Mouse (Mus musculus) MEL (cell line): ENCODE data around the gene Fgfr2. TPM values are rescaled to one million over a fixed set of nuclear protein-coding genes. Genes with fewer than 3 reads are reported as not detected.

Experiments
- DNase-seq: peaks from one replicate; pipeline ENCODE4 v3.0.0; 2011; ENCODE audit warnings: low read depth, low spot score
- H3K27ac ChIP-seq: 2 replicates; pipeline ENCODE4 v1.5.1; 2012; ENCODE audit warnings: low read depth, mild to moderate bottlenecking, control low read depth, low read length, moderate library complexity; ENCODE audit not compliant: control insufficient read depth
- H3K27me3 ChIP-seq, 2 experiments: fragments of 150-350 bp in 1 of 2; sonication (generic) in 1 of 2; 2 replicates each; pipeline ENCODE4 v1.6.1; 2012; ENCODE audit warnings: low read length in 2 of 2, mild to moderate bottlenecking in 2 of 2, improper control_type of control experiment in 1 of 2, moderate library complexity in 1 of 2; ENCODE audit not compliant: insufficient read depth in 2 of 2, control insufficient read depth in 1 of 2
- H3K36me3 ChIP-seq, 2 experiments: 2 replicates each; pipeline ENCODE4 v1.6.1; 2012 to 2014; ENCODE audit warnings: low read length in 2 of 2, improper control_type of control experiment in 1 of 2, inconsistent platforms in 1 of 2, mild to moderate bottlenecking in 1 of 2; ENCODE audit not compliant: insufficient read depth in 2 of 2, control insufficient read depth in 1 of 2
- H3K4me1 ChIP-seq, 2 experiments: fragments of 150-350 bp in 1 of 2; sonication (generic) in 1 of 2; 2 replicates each; pipeline ENCODE4 v1.6.1; 2012; ENCODE audit warnings: low read length in 2 of 2, improper control_type of control experiment in 1 of 2, mild to moderate bottlenecking in 1 of 2; ENCODE audit not compliant: insufficient read depth in 2 of 2, control insufficient read depth in 1 of 2
- H3K4me3 ChIP-seq, 2 experiments: fragments of 150-350 bp in 1 of 2; sonication (generic) in 1 of 2; 2 replicates each; pipeline ENCODE4 v1.5.1; 2012; ENCODE audit warnings: low read depth in 2 of 2, low read length in 2 of 2, mild to moderate bottlenecking in 2 of 2, moderate library complexity in 2 of 2, control low read depth in 1 of 2, improper control_type of control experiment in 1 of 2; ENCODE audit not compliant: control insufficient read depth in 1 of 2, insufficient read depth in 1 of 2
- H3K79me2 ChIP-seq: 2 replicates; pipeline ENCODE4 v1.6.1; 2012; ENCODE audit warnings: mild to moderate bottlenecking, low read length, moderate library complexity; ENCODE audit not compliant: control insufficient read depth, poor library complexity, insufficient read depth
- H3K9ac ChIP-seq: 2 replicates; pipeline ENCODE4 v1.6.1; 2012; ENCODE audit warnings: low read depth, mild to moderate bottlenecking, control low read depth, low read length, moderate library complexity; ENCODE audit not compliant: control insufficient read depth, poor library complexity, severe bottlenecking
- H3K9me3 ChIP-seq: fragments of 150-350 bp; sonication (generic); replicated peaks from 2 replicates; pipeline ENCODE4 v1.6.1; 2012; ENCODE audit warnings: mild to moderate bottlenecking, low read length, improper control_type of control experiment, moderate library complexity; ENCODE audit not compliant: insufficient read depth
- CHD1 ChIP-seq: IDR thresholded peaks from 2 replicates; pipeline ENCODE4 v1.6.1; 2012; ENCODE audit warnings: low read depth, mild to moderate bottlenecking, inconsistent platforms, low read length, improper control_type of control experiment
- CHD2 ChIP-seq: IDR thresholded peaks from 2 replicates; pipeline ENCODE4 v1.6.1; 2011; ENCODE audit warnings: low read length, improper control_type of control experiment
- E2F4 ChIP-seq: IDR thresholded peaks from 2 replicates; pipeline ENCODE4 v1.6.1; 2011; ENCODE audit warnings: low read depth, low read length, improper control_type of control experiment, borderline replicate concordance
- ELF1 ChIP-seq: IDR thresholded peaks from 2 replicates; pipeline ENCODE4 v1.6.1; 2014; ENCODE audit warnings: low read depth, mild to moderate bottlenecking, inconsistent platforms, low read length, improper control_type of control experiment, moderate library complexity
- JUND ChIP-seq: IDR thresholded peaks from 2 replicates; pipeline ENCODE4 v1.6.1; 2011; ENCODE audit warnings: low read depth, mild to moderate bottlenecking, improper control_type of control experiment, low read length
- MAX ChIP-seq: IDR thresholded peaks from 2 replicates; pipeline ENCODE4 v1.6.1; 2011; ENCODE audit warnings: low read length, improper control_type of control experiment
- MXI1 ChIP-seq: IDR thresholded peaks from 2 replicates; pipeline ENCODE4 v1.6.1; 2011; ENCODE audit warnings: mild to moderate bottlenecking, low read depth, low read length, improper control_type of control experiment
- MYB ChIP-seq: IDR thresholded peaks from 2 replicates; pipeline ENCODE4 v1.6.1; 2011; ENCODE audit warnings: mild to moderate bottlenecking, low read depth, low read length, improper control_type of control experiment
- MYC ChIP-seq: IDR thresholded peaks from 2 replicates; pipeline ENCODE4 v1.6.1; 2011; ENCODE audit warnings: low read depth, mild to moderate bottlenecking, low read length, improper control_type of control experiment, moderate library complexity
- NELFE ChIP-seq: IDR thresholded peaks from 2 replicates; pipeline ENCODE4 v1.6.1; 2011; ENCODE audit warnings: low read depth, low read length, improper control_type of control experiment
- RAD21 ChIP-seq: IDR thresholded peaks from 2 replicates; pipeline ENCODE4 v1.6.1; 2011; ENCODE audit warnings: mild to moderate bottlenecking, low read depth, low read length, improper control_type of control experiment
- RCOR1 ChIP-seq: IDR thresholded peaks from 2 replicates; pipeline ENCODE4 v1.6.1; 2012; ENCODE audit warnings: low read depth, mild to moderate bottlenecking, inconsistent platforms, low read length, improper control_type of control experiment
- TAL1 ChIP-seq: IDR thresholded peaks from 2 replicates; pipeline ENCODE4 v1.6.1; 2012; ENCODE audit warnings: mild to moderate bottlenecking, inconsistent platforms, low read length, moderate library complexity, mixed read lengths
- UBTF ChIP-seq: IDR thresholded peaks from 2 replicates; pipeline ENCODE4 v1.6.1; 2012; ENCODE audit warnings: low read depth, mild to moderate bottlenecking, inconsistent platforms, low read length, improper control_type of control experiment, moderate library complexity, borderline replicate concordance; ENCODE audit not compliant: insufficient read depth
- USF1 ChIP-seq: IDR thresholded peaks from 2 replicates; pipeline ENCODE4 v1.6.1; 2014; ENCODE audit warnings: low read depth, mild to moderate bottlenecking, inconsistent platforms, low read length, improper control_type of control experiment, moderate library complexity
- USF2 ChIP-seq, 2 experiments: IDR thresholded peaks; 2 replicates each; pipeline ENCODE4 v1.6.1; 2011 to 2012; ENCODE audit warnings: improper control_type of control experiment in 2 of 2, low read length in 2 of 2, borderline replicate concordance in 1 of 2, inconsistent platforms in 1 of 2, low read depth in 1 of 2, mild to moderate bottlenecking in 1 of 2; ENCODE audit not compliant: insufficient read depth in 1 of 2
- ZC3H11A ChIP-seq: IDR thresholded peaks from 2 replicates; pipeline ENCODE4 v1.6.1; 2012; ENCODE audit warnings: low read depth, mild to moderate bottlenecking, inconsistent platforms, low read length, improper control_type of control experiment
- ZKSCAN1 ChIP-seq: IDR thresholded peaks from 2 replicates; pipeline ENCODE4 v1.6.1; 2012; ENCODE audit warnings: low read depth, mild to moderate bottlenecking, inconsistent platforms, low read length, improper control_type of control experiment, moderate library complexity
- ZNF384 ChIP-seq: IDR thresholded peaks from 2 replicates; pipeline ENCODE4 v1.6.1; 2012; ENCODE audit warnings: low read depth, mild to moderate bottlenecking, inconsistent platforms, low read length, improper control_type of control experiment
- polyA plus RNA-seq, 2 experiments: library from polyadenylated mRNA; stranded (reverse) in 1 of 2; unstranded in 1 of 2; fragments of >175 nt in 1 of 2; fragments of >200 nt in 1 of 2; gene quantifications; 2 replicates each; pipeline versions ENCODE4 v1.2.1 to v1.2.4; 2012; ENCODE audit warnings: low replicate concordance in 2 of 2, low read depth in 1 of 2; ENCODE audit not compliant: insufficient read length in 2 of 2, insufficient read depth in 1 of 2, missing spikeins in 1 of 2
- total RNA-seq: library from RNA; depleted of rRNA; stranded (reverse); fragments of 300-350 nt; gene quantifications from 2 replicates; pipeline ENCODE4 v1.2.3, GENCODE M21; 2012

Fgfr2 gene
- total and polyA plus RNA-seq, 3 experiments = not detected

DNA sequence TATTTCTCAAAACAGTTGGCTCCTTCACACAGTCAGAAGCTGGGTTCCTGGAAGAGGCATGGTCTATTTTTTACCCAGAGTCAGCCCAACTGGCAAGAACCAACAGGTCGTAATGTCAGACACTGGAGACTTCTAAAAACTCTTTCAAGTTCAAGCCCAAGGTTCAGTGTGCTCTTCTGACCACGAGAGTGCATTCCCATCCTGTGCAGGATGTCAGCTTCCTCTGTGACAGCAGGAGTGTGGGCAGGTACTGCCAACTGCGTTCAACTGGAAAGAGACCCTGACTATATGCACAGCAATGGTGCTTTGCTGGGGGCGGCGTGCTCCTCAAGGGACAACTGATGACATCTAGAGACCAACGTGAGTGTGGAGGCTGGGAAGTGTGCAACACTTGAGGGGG lies 1034.5 kb downstream of the Fgfr2 start:
- no peak overlapping the region for H3K9ac ChIP-seq
- H3K36me3 ChIP-seq = no peaks in the 10 kb centered on the region
- no peak overlapping the region for H3K4me3 ChIP-seq
- no peaks in the 10 kb centered on the region for H3K27me3 ChIP-seq
- no peak for TF ChIP-seq NELFE
- no peak for TF ChIP-seq RAD21
- no peak for TF ChIP-seq ZNF384
- TF ChIP-seq ELF1 = no peak
- H3K4me1 ChIP-seq = no peaks in the 10 kb centered on the region
- H3K79me2 ChIP-seq = no peaks in the 10 kb centered on the region
- H3K27ac ChIP-seq = no peak overlapping the region
- H3K9me3 ChIP-seq = no peaks in the 10 kb centered on the region
- no peak for DNase-seq

DNA sequence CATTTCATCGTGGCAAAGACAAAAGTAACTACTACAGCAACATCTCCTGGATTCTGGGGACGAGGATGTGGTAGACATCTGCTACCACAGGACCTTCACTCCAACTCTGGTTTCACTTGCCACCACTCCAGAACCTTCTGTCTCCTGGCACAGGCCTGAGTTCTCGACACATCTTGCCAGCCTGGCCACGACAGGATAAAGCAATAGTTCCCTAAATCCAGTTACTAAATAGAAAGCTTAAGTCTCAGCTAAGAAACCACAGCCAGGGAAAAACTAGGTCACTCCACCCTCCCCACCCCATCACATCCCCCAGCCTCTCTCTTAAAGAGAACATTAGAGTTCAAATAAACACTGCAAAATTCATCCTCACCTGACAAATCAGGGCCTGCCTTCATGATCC lies 1035.0 kb downstream of the Fgfr2 start:
- H3K79me2 ChIP-seq = no peaks in the 10 kb centered on the region
- no peaks in the 10 kb centered on the region for H3K9me3 ChIP-seq
- no peak for DNase-seq
- no peaks in the 10 kb centered on the region for H3K36me3 ChIP-seq
- no peaks in the 10 kb centered on the region for H3K27me3 ChIP-seq
- TF ChIP-seq USF2 (IDR thresholded peaks at IDR 0.05; ENCODE audit: borderline replicate concordance in 1 of 2, insufficient read depth in 1 of 2, low read depth in 1 of 2, low read length in 2 of 2) (no peak), MYB (no peak), RCOR1 (no peak), UBTF (no peak)
- H3K27ac ChIP-seq = no peak overlapping the region
- no peak overlapping the region for H3K4me3 ChIP-seq
- H3K4me1 ChIP-seq = no peaks in the 10 kb centered on the region
- H3K9ac ChIP-seq = no peak overlapping the region

DNA sequence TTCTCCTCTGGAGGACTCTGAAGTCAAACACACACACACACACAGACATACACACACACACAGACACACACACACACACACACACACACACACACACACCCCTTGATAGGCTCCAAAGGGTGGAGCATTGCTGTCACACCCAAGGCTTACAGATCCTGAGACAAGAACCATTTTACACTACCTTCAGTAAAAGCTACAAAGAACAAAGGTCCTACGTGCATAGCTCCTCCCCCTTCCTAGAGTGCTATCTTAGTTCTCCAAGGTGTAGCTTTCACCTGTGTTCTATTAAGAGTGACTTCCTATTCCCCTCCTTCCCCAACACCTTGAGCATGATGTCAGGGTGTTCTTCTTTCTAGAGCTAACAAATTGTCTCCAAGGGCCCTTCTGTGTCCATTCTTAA lies 1047.3 kb downstream of the Fgfr2 start:
- Histone ChIP-seq H3K9me3 (no peaks in the 10 kb centered on the region), H3K36me3 (no peaks in the 10 kb centered on the region)

More for the DNA sequence above, 1047.3 kb downstream of the Fgfr2 start:
- H3K4me1 ChIP-seq = no peaks in the 10 kb centered on the region
- no peak overlapping the region for H3K27ac ChIP-seq
- DNase-seq = no peak
- H3K79me2 ChIP-seq = no peaks in the 10 kb centered on the region
- H3K27me3 ChIP-seq = no peaks in the 10 kb centered on the region
- no peak overlapping the region for H3K4me3 ChIP-seq
- no peak overlapping the region for H3K9ac ChIP-seq
- TF ChIP-seq E2F4 (no peak), ZKSCAN1 (no peak), TAL1 (no peak), ZC3H11A (no peak), CHD1 (no peak), MAX (no peak), USF2 (IDR thresholded peaks at IDR 0.05; ENCODE audit: borderline replicate concordance in 1 of 2, insufficient read depth in 1 of 2, low read depth in 1 of 2, low read length in 2 of 2) (no peak), USF1 (no peak), CHD2 (no peak), JUND (no peak), RCOR1 (no peak), MYC (no peak), MXI1 (no peak), RAD21 (no peak)
